Mouse (Mus musculus): ENCODE results near the gene Npas4. TPM values are rescaled to one million over a fixed set of nuclear protein-coding genes. Genes with fewer than 3 reads are reported as not detected.

The Npas4 gene
- polyA plus RNA-seq (2012; rRNA removed), result 0.54 and 0.93 TPM in 2 replicates

- Histone ChIP-seq H3K4me3 (replicated peaks; ENCODE audit: extremely low read depth, low read depth, low read length) (no peak within 1 kb of the TSS), H3K4me1 (ENCODE audit: control insufficient read depth, insufficient read depth, low read length) (no peaks in the 10 kb centered on the region)
- TF ChIP-seq CTCF (IDR thresholded peaks at IDR 0.05; ENCODE audit: insufficient read depth, low read length) (no peak), POLR2A (IDR thresholded peaks at IDR 0.05; ENCODE audit: borderline replicate concordance, extremely low read depth, low read depth, low read length) (no peak)
- no peak for DNase-seq
- 16% methylated on average over 4 of the region's 4 CpGs for WGBS
These were observed at the start of gene Npas4 for GRCm38 (mm10) chr19:4990256-4990625. Gene Npas4, minus strand, starts transcription at chr19:4990316.

DNA sequence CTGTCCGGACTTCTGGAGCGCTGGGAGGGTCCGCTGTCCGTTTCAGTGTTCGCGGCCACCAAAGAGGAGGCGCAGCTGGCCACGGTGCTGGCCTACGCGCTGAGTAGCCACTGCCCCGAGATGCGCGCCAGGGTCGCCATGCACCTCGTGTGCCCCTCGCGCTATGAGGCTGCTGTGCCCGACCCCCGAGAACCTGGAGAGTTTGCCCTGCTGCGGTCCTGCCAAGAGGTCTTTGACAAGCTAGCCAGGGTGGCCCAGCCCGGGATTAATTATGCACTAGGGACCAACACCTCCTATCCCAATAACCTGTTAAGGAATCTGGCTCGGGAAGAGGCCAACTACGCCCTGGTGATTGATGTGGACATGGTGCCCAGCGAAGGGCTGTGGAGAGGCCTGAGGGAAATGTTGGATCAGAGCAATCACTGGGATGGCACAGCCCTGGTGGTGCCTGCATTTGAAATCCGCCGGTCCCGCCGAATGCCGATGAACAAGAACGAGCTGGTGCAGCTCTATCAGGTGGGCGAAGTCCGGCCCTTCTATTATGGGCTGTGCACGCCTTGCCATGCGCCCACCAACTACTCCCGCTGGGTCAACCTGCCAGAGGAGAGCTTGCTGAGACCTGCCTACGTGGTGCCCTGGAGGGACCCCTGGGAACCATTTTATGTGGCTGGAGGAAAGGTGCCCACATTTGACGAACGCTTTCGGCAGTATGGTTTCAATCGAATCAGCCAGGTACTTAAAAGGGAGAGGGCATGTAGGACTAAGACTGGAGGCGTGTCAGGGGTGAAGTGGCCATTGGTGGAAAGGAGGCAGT is 49.4 kb upstream of the Npas4 start:
- no peak for DNase-seq
- peaks cover 13% of the 10 kb centered on the region for H3K4me1 ChIP-seq (ENCODE audit: control insufficient read depth, insufficient read depth, low read length)
- H3K4me3 ChIP-seq (replicated peaks; ENCODE audit: extremely low read depth, low read depth, low read length), result peak overlapping the region; percentile 99
- 15% methylated on average over 41 of the region's 41 CpGs for WGBS
- TF ChIP-seq CTCF (IDR thresholded peaks at IDR 0.05; ENCODE audit: insufficient read depth, low read length) (no peak), POLR2A (IDR thresholded peaks at IDR 0.05; ENCODE audit: borderline replicate concordance, extremely low read depth, low read depth, low read length) (no peak)

GRCm38 (mm10) chr19:5038709-5039156 is 48.6 kb upstream of the Npas4 start, which contains the start of the genes B4gat1 and AC124502.3:
Gene B4gat1, plus strand, starts transcription at chr19:5038826.
Gene AC124502.3, plus strand, starts transcription at chr19:5038891.
- H3K4me3 ChIP-seq (replicated peaks; ENCODE audit: extremely low read depth, low read depth, low read length), result peak within 1 kb of the TSS; percentile 99
- WGBS, result under 1% methylated on average over 44 of the region's 44 CpGs
- H3K4me1 ChIP-seq (ENCODE audit: control insufficient read depth, insufficient read depth, low read length), result peaks cover 13% of the 10 kb centered on the region
- TF ChIP-seq CTCF (IDR thresholded peaks at IDR 0.05; ENCODE audit: insufficient read depth, low read length) (0 out of 2 replicates have a peak, but pooled peaks have one; percentile 16), POLR2A (IDR thresholded peaks at IDR 0.05; ENCODE audit: borderline replicate concordance, extremely low read depth, low read depth, low read length) (peak; percentile 60; the same call in 1 of the 2 replicates)
- DNase-seq, result peak; percentile 83

DNA sequence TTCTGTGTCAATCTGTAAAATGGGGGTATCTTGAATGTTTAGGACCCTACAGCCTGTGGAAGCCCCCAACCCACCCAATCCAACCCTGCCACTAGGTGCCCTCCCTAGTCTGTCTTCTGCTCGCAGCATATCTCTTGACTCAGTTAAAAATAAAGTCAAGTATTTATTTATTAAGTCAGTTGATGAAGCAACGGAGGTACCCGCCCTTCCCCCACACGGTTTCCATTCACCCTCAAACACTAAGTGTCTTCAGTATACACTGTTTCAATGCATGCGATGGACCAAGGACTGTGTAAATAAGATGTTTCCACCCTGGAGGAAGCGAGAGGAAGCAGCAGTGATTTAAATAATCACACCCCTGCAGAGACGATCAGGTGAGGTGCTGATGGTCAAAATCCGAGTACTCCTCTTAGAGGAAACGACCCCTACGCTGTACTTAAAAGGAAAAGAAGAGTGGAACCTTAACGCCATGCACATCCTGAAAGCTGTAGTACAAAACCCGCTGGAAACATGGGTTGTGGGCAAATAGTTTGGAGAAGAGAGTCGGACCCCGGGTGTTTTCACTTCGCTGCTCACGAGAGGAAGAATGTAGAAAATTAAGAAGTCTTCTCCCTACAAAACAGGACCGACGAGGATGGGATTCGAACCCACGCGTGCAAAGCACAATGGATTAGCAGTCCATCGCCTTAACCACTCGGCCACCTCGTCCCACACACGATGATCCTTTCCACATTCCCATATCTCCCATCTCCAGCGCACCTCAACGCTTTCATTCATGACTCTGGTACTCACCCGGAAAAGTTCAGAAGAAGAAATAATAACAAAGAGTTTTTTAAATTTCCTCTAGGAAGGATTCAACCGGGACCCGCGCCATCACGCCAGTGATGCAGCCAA is 47.8 kb upstream of the Npas4 start:
- DNase-seq, result peak; percentile 62
- Histone ChIP-seq H3K4me3 (replicated peaks; ENCODE audit: extremely low read depth, low read depth, low read length) (peak overlapping the region; percentile 99), H3K4me1 (ENCODE audit: control insufficient read depth, insufficient read depth, low read length) (peaks cover 13% of the 10 kb centered on the region)
- TF ChIP-seq POLR2A (IDR thresholded peaks at IDR 0.05; ENCODE audit: borderline replicate concordance, extremely low read depth, low read depth, low read length) (no peak), CTCF (IDR thresholded peaks at IDR 0.05; ENCODE audit: insufficient read depth, low read length) (no peak)
- 2% methylated on average over 32 of the region's 32 CpGs for WGBS

DNA sequence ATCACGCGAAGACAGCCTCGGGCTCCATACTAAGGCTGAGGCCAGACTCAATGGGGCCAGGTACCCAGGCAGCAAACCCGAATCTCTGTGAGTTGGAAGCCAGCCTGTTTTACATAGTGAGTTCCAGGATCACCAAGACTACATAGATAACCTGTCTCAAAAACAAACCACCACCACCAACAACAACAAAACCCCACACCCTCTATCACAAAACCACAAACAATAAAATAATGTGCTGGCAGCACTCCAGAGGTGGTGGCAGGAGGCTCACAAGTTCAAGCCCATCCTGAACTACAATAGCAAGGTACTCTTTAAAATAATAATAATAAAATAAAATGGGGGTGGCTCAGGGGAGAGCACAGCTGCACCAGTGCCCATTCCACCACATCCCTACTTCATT is 46.5 kb upstream of the Npas4 start:
- Histone ChIP-seq H3K4me1 (ENCODE audit: control insufficient read depth, insufficient read depth, low read length) (peaks cover 9% of the 10 kb centered on the region), H3K4me3 (replicated peaks; ENCODE audit: extremely low read depth, low read depth, low read length) (no peak overlapping the region)
- 81% methylated on average over 4 of the region's 4 CpGs for WGBS
- DNase-seq, result no peak
- TF ChIP-seq POLR2A (IDR thresholded peaks at IDR 0.05; ENCODE audit: borderline replicate concordance, extremely low read depth, low read depth, low read length), result no peak
- no peak for TF ChIP-seq CTCF (IDR thresholded peaks at IDR 0.05; ENCODE audit: insufficient read depth, low read length)

GRCm38 (mm10) chr19:5032686-5033085 is 42.6 kb upstream of the Npas4 start:
- H3K4me3 ChIP-seq (replicated peaks; ENCODE audit: extremely low read depth, low read depth, low read length), result no peak overlapping the region

DNA sequence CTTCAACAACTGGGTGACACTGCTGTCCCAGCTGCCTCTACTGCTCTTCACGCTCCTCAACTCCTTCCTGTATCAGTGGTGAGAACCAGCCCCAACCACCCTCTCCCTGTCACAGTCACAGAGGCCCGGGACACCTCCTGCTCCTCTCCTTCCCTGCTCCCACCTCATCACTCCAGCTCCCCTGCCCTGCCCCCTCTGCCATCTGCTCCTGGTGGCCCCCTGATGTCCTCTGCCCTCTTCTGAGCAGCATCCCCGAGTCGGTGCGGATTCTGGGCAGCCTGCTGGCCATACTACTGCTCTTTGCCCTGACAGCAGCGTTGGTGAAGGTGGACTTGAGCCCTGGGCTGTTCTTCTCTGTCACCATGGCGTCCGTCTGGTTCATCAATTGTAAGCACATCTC is 36.0 kb upstream of the Npas4 start:
- H3K4me3 ChIP-seq (replicated peaks; ENCODE audit: extremely low read depth, low read depth, low read length), result no peak overlapping the region
- no peak for DNase-seq
- WGBS, result 91% methylated on average over 8 of the region's 8 CpGs
- no peak for TF ChIP-seq CTCF (IDR thresholded peaks at IDR 0.05; ENCODE audit: insufficient read depth, low read length)
- TF ChIP-seq POLR2A (IDR thresholded peaks at IDR 0.05; ENCODE audit: borderline replicate concordance, extremely low read depth, low read depth, low read length), result no peak
- no peaks in the 10 kb centered on the region for H3K4me1 ChIP-seq (ENCODE audit: control insufficient read depth, insufficient read depth, low read length)

More at GRCm38 (mm10) chr19:5032686-5033085, 42.6 kb upstream of the Npas4 start:
- 68% methylated on average over 3 of the region's 3 CpGs for WGBS
- no peak for DNase-seq
- H3K4me1 ChIP-seq (ENCODE audit: control insufficient read depth, insufficient read depth, low read length), result no peaks in the 10 kb centered on the region
- TF ChIP-seq POLR2A (IDR thresholded peaks at IDR 0.05; ENCODE audit: borderline replicate concordance, extremely low read depth, low read depth, low read length), result no peak
- TF ChIP-seq CTCF (IDR thresholded peaks at IDR 0.05; ENCODE audit: insufficient read depth, low read length), result no peak

GRCm38 (mm10) chr19:5023621-5024479 is 33.7 kb upstream of the Npas4 start, which contains the start of gene Slc29a2:
Gene Slc29a2, plus strand, starts transcription at chr19:5023860.
- TF ChIP-seq CTCF (IDR thresholded peaks at IDR 0.05; ENCODE audit: insufficient read depth, low read length) (no peak), POLR2A (IDR thresholded peaks at IDR 0.05; ENCODE audit: borderline replicate concordance, extremely low read depth, low read depth, low read length) (peak; percentile 89; the same call in 1 of the 2 replicates)
- under 1% methylated on average over 62 of the region's 62 CpGs for WGBS
- Histone ChIP-seq H3K4me3 (replicated peaks; ENCODE audit: extremely low read depth, low read depth, low read length) (peak within 1 kb of the TSS; percentile 69), H3K4me1 (ENCODE audit: control insufficient read depth, insufficient read depth, low read length) (no peaks in the 10 kb centered on the region)
- DNase-seq, result peak; percentile 88

Data from lung, adult 2 months (tissue).